ENCODE assay signal across 7 mouse cellular contexts in genomic region chr2:131176491-131176890, GRCm38 (mm10). TPM values are rescaled to one million over a fixed set of nuclear protein-coding genes. Genes with fewer than 3 reads are reported as not detected.
DNase-seq lines count a peak whose midpoint lies in the region; ATAC-seq and TF ChIP-seq lines count a peak whose summit lies in the region.

No protein-coding gene starts in this region.

- peaks cover 21% of the 10 kb centered on the region for H3K27me3 ChIP-seq in neural tube, embryonic 11.5 days (ENCODE audit: control insufficient read depth, insufficient read depth, low read length)
- H3K27me3 ChIP-seq in hindbrain, embryonic 14.5 days (ENCODE audit: control insufficient read depth, insufficient read depth, low read length), result peaks cover 21% of the 10 kb centered on the region
- H3K27me3 ChIP-seq in liver, embryonic 15.5 days, result peaks cover 31% of the 10 kb centered on the region
- no peaks in the 10 kb centered on the region for H3K27me3 ChIP-seq in stomach, postnatal 0 days (ENCODE audit: control insufficient read depth, insufficient read depth, low read length)

- H3K27ac ChIP-seq in neural tube, embryonic 11.5 days (ENCODE audit: low read depth, low read length), result no peak overlapping the region
- H3K27ac ChIP-seq in hindbrain, embryonic 14.5 days, result no peak overlapping the region
- no peak overlapping the region; the same call in 1 of the 2 replicates for H3K27ac ChIP-seq in liver, embryonic 15.5 days (replicated peaks)
- H3K27ac ChIP-seq in stomach, postnatal 0 days (replicated peaks), result peak overlapping the region; percentile 73

- no peak for TF ChIP-seq EP300 in stomach, postnatal 0 days (optimal IDR thresholded peaks at IDR 0.05)

- no peak for TF ChIP-seq CTCF in stomach, postnatal 0 days (IDR thresholded peaks at IDR 0.05; ENCODE audit: low read depth)

- peak overlapping the region; percentile 22; the same call in 1 of the 2 replicates for H3K4me2 ChIP-seq in neural tube, embryonic 11.5 days (ENCODE audit: low read depth)
- H3K4me2 ChIP-seq in hindbrain, embryonic 14.5 days (replicated peaks), result peak overlapping the region; percentile 99; the same call in 1 of the 2 replicates
- peak overlapping the region; percentile 95; the same call in 1 of the 2 replicates for H3K4me2 ChIP-seq in liver, embryonic 15.5 days
- H3K4me2 ChIP-seq in stomach, postnatal 0 days (replicated peaks; ENCODE audit: low read depth), result peak overlapping the region; percentile 90

- H3K4me3 ChIP-seq in neural tube, embryonic 11.5 days (ENCODE audit: low read depth, low read length), result peak overlapping the region; percentile 13; the same call in 1 of the 2 replicates
- H3K4me3 ChIP-seq in hindbrain, embryonic 14.5 days (replicated peaks; ENCODE audit: low read length), result no peak overlapping the region
- H3K4me3 ChIP-seq in liver, embryonic 15.5 days (replicated peaks), result no peak overlapping the region
- peak overlapping the region; percentile 79; the same call in 1 of the 2 replicates for H3K4me3 ChIP-seq in stomach, postnatal 0 days (ENCODE audit: low read depth, low read length)

- H3K9ac ChIP-seq in neural tube, embryonic 11.5 days (ENCODE audit: low read length), result no peak overlapping the region
- H3K9ac ChIP-seq in hindbrain, embryonic 14.5 days, result no peak overlapping the region
- H3K9ac ChIP-seq in liver, embryonic 15.5 days, result no peak overlapping the region
- H3K9ac ChIP-seq in stomach, postnatal 0 days (ENCODE audit: low read length), result peak overlapping the region; percentile 27; the same call in 1 of the 2 replicates

- H3K4me1 ChIP-seq in neural tube, embryonic 11.5 days (ENCODE audit: control insufficient read depth, insufficient read depth, low read length), result peaks cover 30% of the 10 kb centered on the region
- H3K4me1 ChIP-seq in hindbrain, embryonic 14.5 days (replicated peaks; ENCODE audit: control insufficient read depth, insufficient read depth, low read length), result peaks cover 49% of the 10 kb centered on the region
- H3K4me1 ChIP-seq in liver, embryonic 15.5 days (replicated peaks), result peaks cover 71% of the 10 kb centered on the region
- H3K4me1 ChIP-seq in stomach, postnatal 0 days (replicated peaks; ENCODE audit: control insufficient read depth, insufficient read depth), result peaks cover 23% of the 10 kb centered on the region

- 57% methylated on average over 5 of the region's 5 CpGs for WGBS in neural tube, embryonic 11.5 days
- 70% methylated on average over 5 of the region's 5 CpGs for WGBS in hindbrain, embryonic 14.5 days
- 58% methylated on average over 5 of the region's 5 CpGs for WGBS in liver, embryonic 15.5 days (ENCODE audit: insufficient replicate concordance)
- WGBS in stomach, postnatal 0 days, result 43% methylated on average over 5 of the region's 5 CpGs

- peaks cover 2% of the 10 kb centered on the region for H3K36me3 ChIP-seq in neural tube, embryonic 11.5 days (ENCODE audit: control insufficient read depth, insufficient read depth, low read length)
- peaks cover 20% of the 10 kb centered on the region for H3K36me3 ChIP-seq in hindbrain, embryonic 14.5 days (replicated peaks; ENCODE audit: control insufficient read depth, insufficient read depth)
- H3K36me3 ChIP-seq in liver, embryonic 15.5 days (replicated peaks), result peaks cover 21% of the 10 kb centered on the region
- H3K36me3 ChIP-seq in stomach, postnatal 0 days (ENCODE audit: control insufficient read depth, insufficient read depth, low read length), result 0 out of 2 replicates have a peak, but pooled peaks cover 2% of the 10 kb centered on the region

- H3K9me3 ChIP-seq in neural tube, embryonic 11.5 days (ENCODE audit: control insufficient read depth, low read length), result no peaks in the 10 kb centered on the region
- no peaks in the 10 kb centered on the region for H3K9me3 ChIP-seq in hindbrain, embryonic 14.5 days (ENCODE audit: control insufficient read depth, low read length)
- no peaks in the 10 kb centered on the region for H3K9me3 ChIP-seq in liver, embryonic 15.5 days (replicated peaks)
- H3K9me3 ChIP-seq in stomach, postnatal 0 days (ENCODE audit: control insufficient read depth, low read length), result no peaks in the 10 kb centered on the region

- ATAC-seq in neural tube, embryonic 11.5 days (ENCODE audit: insufficient read depth, low FRiP score, low TSS enrichment), result no peak
- no peak for ATAC-seq in hindbrain, embryonic 14.5 days (ENCODE audit: low FRiP score)
- ATAC-seq in liver, embryonic 15.5 days (ENCODE audit: insufficient read depth), result no peak
- peak; percentile 71 for ATAC-seq in stomach, postnatal 0 days (ENCODE audit: low FRiP score, low TSS enrichment)

- no peak for DNase-seq in neural tube, embryonic 11.5 days (ENCODE audit: low spot score)
- no peak for DNase-seq in neural tube, embryonic 10.5 days (ENCODE audit: extremely low spot score, low spot score)
- no peak for DNase-seq in hindbrain, embryonic 14.5 days (ENCODE audit: low spot score)
- DNase-seq in stomach, postnatal 0 days (ENCODE audit: low spot score), result peak; percentile 87
- no peak for DNase-seq in thymus, adult 18-20 months
- no peak for DNase-seq in layer of hippocampus, postnatal 36 days

RNA-seq across cellular contexts. Expression of gene Cenpb, which starts 3.4 kb away (rescaled TPM):
- 10.3 and 10.8 TPM in 2 replicates for polyA plus RNA-seq in neural tube, embryonic 11.5 days (2014; fragmentation: Nextera tagmentation; extraction: Ambion mirVana)
- polyA plus RNA-seq in hindbrain, embryonic 14.5 days (2014; fragmentation: Nextera tagmentation; extraction: Ambion mirVana), result 9.3 and 10.3 TPM in 2 replicates
- 4.1 and 5.4 TPM in 2 replicates for polyA plus RNA-seq in liver, embryonic 15.5 days (2015; fragmentation: Nextera tagmentation; extraction: Ambion mirVana)
- 12.2 and 13.9 TPM in 2 replicates for polyA plus RNA-seq in stomach, postnatal 0 days (2015; fragmentation: Nextera tagmentation; extraction: Ambion mirVana)
- total RNA-seq in layer of hippocampus, postnatal 36 days (2021), result 10 to 100 TPM; 73.9 to 76.5 TPM

RNA-seq across cellular contexts. Expression of gene Cdc25b, which starts 10.3 kb away (rescaled TPM):
- 108 and 115 TPM in 2 replicates for polyA plus RNA-seq in neural tube, embryonic 11.5 days (2014; fragmentation: Nextera tagmentation; extraction: Ambion mirVana)
- polyA plus RNA-seq in hindbrain, embryonic 14.5 days (2014; fragmentation: Nextera tagmentation; extraction: Ambion mirVana), result 26.9 and 27.6 TPM in 2 replicates
- 236 and 279 TPM in 2 replicates for polyA plus RNA-seq in liver, embryonic 15.5 days (2015; fragmentation: Nextera tagmentation; extraction: Ambion mirVana)
- 38.7 and 39.5 TPM in 2 replicates for polyA plus RNA-seq in stomach, postnatal 0 days (2015; fragmentation: Nextera tagmentation; extraction: Ambion mirVana)
- 10 to 100 TPM; 16.0 to 20.1 TPM for total RNA-seq in layer of hippocampus, postnatal 36 days (2021)

RNA-seq across cellular contexts. Expression of gene Spef1, which starts 10.6 kb away (rescaled TPM):
- 5.8 and 6.0 TPM in 2 replicates for polyA plus RNA-seq in neural tube, embryonic 11.5 days (2014; fragmentation: Nextera tagmentation; extraction: Ambion mirVana)
- 11.5 and 11.8 TPM in 2 replicates for polyA plus RNA-seq in hindbrain, embryonic 14.5 days (2014; fragmentation: Nextera tagmentation; extraction: Ambion mirVana)
- 1.6 and 1.8 TPM in 2 replicates for polyA plus RNA-seq in liver, embryonic 15.5 days (2015; fragmentation: Nextera tagmentation; extraction: Ambion mirVana)
- 2.5 and 2.9 TPM in 2 replicates for polyA plus RNA-seq in stomach, postnatal 0 days (2015; fragmentation: Nextera tagmentation; extraction: Ambion mirVana)
- total RNA-seq in layer of hippocampus, postnatal 36 days (2021), result 10 to 100 TPM; 10.9 to 14.4 TPM

RNA-seq across cellular contexts. Expression of gene 1700037H04Rik, which starts 16.6 kb away (rescaled TPM):
- 126 and 130 TPM in 2 replicates for polyA plus RNA-seq in neural tube, embryonic 11.5 days (2014; fragmentation: Nextera tagmentation; extraction: Ambion mirVana)
- 87.3 and 88.5 TPM in 2 replicates for polyA plus RNA-seq in hindbrain, embryonic 14.5 days (2014; fragmentation: Nextera tagmentation; extraction: Ambion mirVana)
- 135 and 147 TPM in 2 replicates for polyA plus RNA-seq in liver, embryonic 15.5 days (2015; fragmentation: Nextera tagmentation; extraction: Ambion mirVana)
- polyA plus RNA-seq in stomach, postnatal 0 days (2015; fragmentation: Nextera tagmentation; extraction: Ambion mirVana), result 42.6 and 43.6 TPM in 2 replicates
- total RNA-seq in layer of hippocampus, postnatal 36 days (2021), result 10 to 100 TPM; 51.3 to 51.8 TPM

RNA-seq across cellular contexts. Expression of gene Ap5s1, which starts 30.4 kb away (rescaled TPM):
- polyA plus RNA-seq in neural tube, embryonic 11.5 days (2014; fragmentation: Nextera tagmentation; extraction: Ambion mirVana), result 27.6 and 29.0 TPM in 2 replicates
- polyA plus RNA-seq in hindbrain, embryonic 14.5 days (2014; fragmentation: Nextera tagmentation; extraction: Ambion mirVana), result 32.1 and 39.7 TPM in 2 replicates
- polyA plus RNA-seq in liver, embryonic 15.5 days (2015; fragmentation: Nextera tagmentation; extraction: Ambion mirVana), result 16.6 and 18.3 TPM in 2 replicates
- polyA plus RNA-seq in stomach, postnatal 0 days (2015; fragmentation: Nextera tagmentation; extraction: Ambion mirVana), result 22.0 and 24.6 TPM in 2 replicates
- 10 to 100 TPM; 22.2 to 25.7 TPM for total RNA-seq in layer of hippocampus, postnatal 36 days (2021)

Comparison
In these comparisons a context has a peak if more than half of its experiments do, and no peak if none do; other contexts are left out.
1. H3K4me2 ChIP-seq: peak in every context shown above with its lines; median percentile 99 in hindbrain, embryonic 14.5 days; 95 in liver, embryonic 15.5 days; 90 in stomach, postnatal 0 days; 22 in neural tube, embryonic 11.5 days.
2. H3K4me3 ChIP-seq: peak in neural tube, embryonic 11.5 days (single experiment) and stomach, postnatal 0 days (single experiment); none in hindbrain, embryonic 14.5 days (single experiment) and liver, embryonic 15.5 days (single experiment).